In the genomic region with DNA sequence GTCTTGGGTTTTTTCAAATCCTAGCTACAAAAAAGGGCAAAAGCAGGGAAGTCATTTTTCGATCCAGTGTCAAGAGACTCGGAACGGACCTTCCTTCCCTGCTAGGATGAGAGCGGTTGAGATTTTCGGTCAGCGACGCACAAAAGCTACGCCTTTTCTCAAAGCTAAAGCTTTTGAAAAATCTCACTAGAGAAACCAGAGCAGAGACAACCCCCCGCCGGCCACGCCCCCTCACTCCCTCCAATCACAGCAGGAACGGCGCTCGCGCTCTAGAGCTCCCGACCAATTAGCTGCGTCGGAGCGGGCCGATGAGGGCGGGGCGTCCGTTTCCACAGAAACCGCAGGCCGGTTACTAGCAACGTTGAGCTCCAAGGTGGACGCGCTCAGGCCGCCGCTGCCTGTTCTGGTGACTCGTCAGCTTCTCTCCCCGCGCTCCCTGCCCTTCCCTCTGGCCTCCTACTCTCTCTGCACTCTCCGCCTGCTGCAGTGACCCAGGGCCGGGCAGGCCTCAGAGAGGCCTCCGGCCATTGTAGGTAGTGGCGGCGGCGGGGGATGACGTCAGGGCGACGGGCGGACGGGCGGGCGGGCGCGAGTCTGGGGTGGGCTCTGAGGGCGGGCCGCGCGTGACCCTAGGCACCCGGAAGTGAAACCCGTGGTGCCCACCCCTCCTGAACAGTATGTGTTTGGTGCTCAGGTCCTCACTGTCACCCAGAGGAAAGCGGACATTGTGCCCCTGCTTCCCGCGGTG, we compare ENCODE assay signal across 8 mouse cellular contexts. TPM values are rescaled to one million over a fixed set of nuclear protein-coding genes. Genes with fewer than 3 reads are reported as not detected.
DNase-seq lines count a peak whose midpoint lies in the region; ATAC-seq and TF ChIP-seq lines count a peak whose summit lies in the region.

A gene (plus strand): TSS at position 335 of the 748 bp plus-strand sequence.

- H3K9me3 ChIP-seq in G1E (replicated peaks), result no peaks in the 10 kb centered on the region
- H3K9me3 ChIP-seq in forebrain, embryonic 16.5 days (ENCODE audit: control insufficient read depth, low read length), result no peaks in the 10 kb centered on the region
- no peaks in the 10 kb centered on the region for H3K9me3 ChIP-seq in lung, embryonic 15.5 days

- peaks cover 40% of the 10 kb centered on the region for H3K4me1 ChIP-seq in G1E (ENCODE audit: insufficient read depth, low read depth, low read length)
- peaks cover 10% of the 10 kb centered on the region for H3K4me1 ChIP-seq in forebrain, embryonic 16.5 days (replicated peaks; ENCODE audit: control insufficient read depth, insufficient read depth, low read length)
- peaks cover 8% of the 10 kb centered on the region for H3K4me1 ChIP-seq in lung, embryonic 15.5 days

- H3K4me3 ChIP-seq in G1E (ENCODE audit: low read depth, low read length), result peak within 1 kb of the TSS; percentile 88
- H3K4me3 ChIP-seq in forebrain, embryonic 16.5 days (replicated peaks; ENCODE audit: low read length), result peak within 1 kb of the TSS; percentile 94
- H3K4me3 ChIP-seq in lung, embryonic 15.5 days, result peak within 1 kb of the TSS; percentile 91

- H3K36me3 ChIP-seq in G1E (replicated peaks), result peaks cover 6% of the 10 kb centered on the region
- no peaks in the 10 kb centered on the region for H3K36me3 ChIP-seq in forebrain, embryonic 16.5 days (ENCODE audit: control insufficient read depth, insufficient read depth)
- H3K36me3 ChIP-seq in lung, embryonic 15.5 days, result no peaks in the 10 kb centered on the region

- H3K4me2 ChIP-seq in forebrain, embryonic 16.5 days (ENCODE audit: low read length), result peak within 1 kb of the TSS; percentile 88
- peak within 1 kb of the TSS; percentile 78 for H3K4me2 ChIP-seq in lung, embryonic 15.5 days

- WGBS in forebrain, embryonic 16.5 days, result under 1% methylated on average over 57 of the region's 57 CpGs
- under 1% methylated on average over 55 of the region's 57 CpGs for WGBS in lung, embryonic 15.5 days

- peak; percentile 83 for ATAC-seq in G1E (ENCODE audit: extremely low read depth, insufficient number of reproducible peaks, low FRiP score, poor library complexity, severe bottlenecking)
- peak; percentile 99 for ATAC-seq in forebrain, embryonic 16.5 days
- ATAC-seq in lung, embryonic 15.5 days (ENCODE audit: borderline replicate concordance, extremely low read depth, low FRiP score, low TSS enrichment), result peak; percentile 99

- peak; percentile 95 for DNase-seq in G1E (ENCODE audit: low spot score)
- DNase-seq in cerebellum, adult 18-20 months, result peak; percentile 98
- DNase-seq in heart, postnatal 4 days, result peak; percentile 98
- DNase-seq in layer of hippocampus, adult 8-10 months (ENCODE audit: low spot score in 2 of 2), result peak; percentile 96 to 98
- peak; percentile 94 for DNase-seq in ovary, adult 18-20 months (ENCODE audit: low spot score)
- DNase-seq in thymus, postnatal 0 days (ENCODE audit: low spot score), result peak; percentile 97

- peak within 1 kb of the TSS; percentile 98 for H3K27ac ChIP-seq in forebrain, embryonic 16.5 days (ENCODE audit: low read length)
- H3K27ac ChIP-seq in lung, embryonic 15.5 days, result peak within 1 kb of the TSS; percentile 99

- no peaks in the 10 kb centered on the region for H3K27me3 ChIP-seq in G1E (ENCODE audit: insufficient read depth, low read length)
- H3K27me3 ChIP-seq in forebrain, embryonic 16.5 days (replicated peaks; ENCODE audit: control insufficient read depth, insufficient read depth, low read length), result no peaks in the 10 kb centered on the region
- no peaks in the 10 kb centered on the region for H3K27me3 ChIP-seq in lung, embryonic 15.5 days

- TF ChIP-seq CTCF in G1E (IDR thresholded peaks at IDR 0.05; ENCODE audit: low read depth, low read length), result no peak

- H3K9ac ChIP-seq in forebrain, embryonic 16.5 days (replicated peaks; ENCODE audit: low read depth, low read length), result peak within 1 kb of the TSS; percentile 88
- H3K9ac ChIP-seq in lung, embryonic 15.5 days, result peak within 1 kb of the TSS; percentile 92

RNA-seq across cellular contexts. Expression of the gene that starts here (rescaled TPM):
- total RNA-seq in G1E (2014; fragmentation: Nextera tagmentation), result 91.1 and 103 TPM in 2 replicates
- 37.8 and 43.0 TPM in 2 replicates for total RNA-seq in G1E (2017)
- polyA plus RNA-seq in G1E (2012), result 3.8 and 4.2 TPM in 2 replicates
- 15.0 and 17.0 TPM in 2 replicates for polyA plus RNA-seq in forebrain, embryonic 16.5 days (2015; fragmentation: Nextera tagmentation; extraction: Ambion mirVana)
- 10 to 100 TPM; 13.8 to 18.9 TPM for total RNA-seq in heart, postnatal 4 days (2021)
- total RNA-seq in layer of hippocampus, adult 8-10 months (2022), result 10 to 100 TPM; 17.4 to 28.8 (median 21.7) TPM
- polyA plus RNA-seq in lung, embryonic 15.5 days (2015; fragmentation: Nextera tagmentation; extraction: Ambion mirVana), result 15.1 and 16.8 TPM in 2 replicates
- 13.0 and 13.4 TPM in 2 replicates for polyA plus RNA-seq in thymus, postnatal 0 days (2015; fragmentation: Nextera tagmentation; extraction: Ambion mirVana)

Comparison
In these comparisons a context has a peak if more than half of its experiments do, and no peak if none do; other contexts are left out.
1. Peak in every context shown above with its lines: DNase-seq, ATAC-seq, H3K4me3 ChIP-seq and H3K27ac ChIP-seq.